In genomic region chr14:72461591-72461990, GRCm38 (mm10) we compare ENCODE assay signal across 47 mouse cellular contexts. TPM values are rescaled to one million over a fixed set of nuclear protein-coding genes. Genes with fewer than 3 reads are reported as not detected.
"Had no signal": no experiment of that assay in that cellular context is flagged by ENCODE, and none has a peak within 500 bp of the region (broad histone marks: within the 10 kb centered on the region; RNA-seq: fewer than 3 reads in every experiment).

No protein-coding gene starts in this region.

- H3K27me3 ChIP-seq: limb, embryonic 12.5 days; limb, embryonic 13.5 days; limb, embryonic 15.5 days; liver, embryonic 12.5 days; liver, embryonic 13.5 days; liver, embryonic 15.5 days; lung, embryonic 15.5 days; midbrain, embryonic 12.5 days; midbrain, embryonic 13.5 days; midbrain, embryonic 15.5 days; neural tube, embryonic 12.5 days had no signal

- H3K27ac ChIP-seq: limb, embryonic 10.5 days; limb, embryonic 12.5 days; limb, embryonic 13.5 days; limb, embryonic 15.5 days; liver, embryonic 12.5 days; liver, embryonic 13.5 days; liver, embryonic 14.5 days; liver, embryonic 15.5 days; lung, embryonic 15.5 days; macrophage; midbrain, embryonic 10.5 days; midbrain, embryonic 12.5 days; midbrain, embryonic 13.5 days; midbrain, embryonic 15.5 days; neural tube, embryonic 12.5 days had no signal

- H3K9me3 ChIP-seq: limb, embryonic 10.5 days; limb, embryonic 12.5 days; limb, embryonic 13.5 days; limb, embryonic 15.5 days; liver, embryonic 12.5 days; liver, embryonic 13.5 days; liver, embryonic 15.5 days; lung, embryonic 15.5 days; megakaryocyte, embryonic 14.5 days; midbrain, embryonic 10.5 days; midbrain, embryonic 12.5 days; midbrain, embryonic 13.5 days; midbrain, embryonic 15.5 days; neural tube, embryonic 12.5 days had no signal

- H3K4me3 ChIP-seq: limb, embryonic 10.5 days; limb, embryonic 12.5 days; limb, embryonic 13.5 days; limb, embryonic 15.5 days; liver, embryonic 12.5 days; liver, embryonic 13.5 days; liver, embryonic 15.5 days; lung, embryonic 15.5 days; megakaryocyte, embryonic 14.5 days; midbrain, embryonic 10.5 days; midbrain, embryonic 12.5 days; midbrain, embryonic 13.5 days; midbrain, embryonic 15.5 days; myocyte; neural tube, embryonic 12.5 days had no signal

- H3K36me3 ChIP-seq: limb, embryonic 10.5 days; limb, embryonic 12.5 days; limb, embryonic 13.5 days; limb, embryonic 15.5 days; liver, embryonic 12.5 days; liver, embryonic 13.5 days; liver, embryonic 15.5 days; lung, embryonic 15.5 days; midbrain, embryonic 10.5 days; midbrain, embryonic 12.5 days; midbrain, embryonic 13.5 days; midbrain, embryonic 15.5 days; neural tube, embryonic 12.5 days had no signal

- DNase-seq: left cerebral cortex, postnatal 4 days; liver; liver, embryonic 13.5 days; liver, postnatal 0 days; lung, adult 18-20 months; lung, adult 2 months; lung, embryonic 14.5 days; lung, postnatal 10 days; lung, postnatal 14 days; lung, postnatal 36 days; lung, postnatal 4 days; midbrain, embryonic 14.5 days had no signal

- H3K4me1 ChIP-seq: limb, embryonic 10.5 days; limb, embryonic 12.5 days; limb, embryonic 13.5 days; limb, embryonic 15.5 days; liver, embryonic 12.5 days; liver, embryonic 13.5 days; liver, embryonic 15.5 days; lung, embryonic 15.5 days; megakaryocyte, embryonic 14.5 days; midbrain, embryonic 10.5 days; midbrain, embryonic 12.5 days; midbrain, embryonic 13.5 days; midbrain, embryonic 15.5 days; neural tube, embryonic 12.5 days had no signal

- H3K4me2 ChIP-seq: limb, embryonic 12.5 days; limb, embryonic 13.5 days; limb, embryonic 15.5 days; liver, embryonic 11.5 days; liver, embryonic 12.5 days; liver, embryonic 13.5 days; liver, embryonic 15.5 days; lung, embryonic 14.5 days; lung, embryonic 15.5 days; midbrain, embryonic 11.5 days; midbrain, embryonic 12.5 days; midbrain, embryonic 13.5 days; midbrain, embryonic 15.5 days; neural tube, embryonic 12.5 days had no signal

- H3K9ac ChIP-seq: limb, embryonic 12.5 days; limb, embryonic 13.5 days; limb, embryonic 15.5 days; liver, embryonic 12.5 days; liver, embryonic 13.5 days; liver, embryonic 14.5 days; liver, embryonic 15.5 days; liver, postnatal 0 days; lung, embryonic 14.5 days; lung, embryonic 15.5 days; midbrain, embryonic 12.5 days; midbrain, embryonic 13.5 days; midbrain, embryonic 15.5 days; neural tube, embryonic 12.5 days had no signal

- ATAC-seq: liver, embryonic 12.5 days; liver, postnatal 0 days; lung, postnatal 0 days; midbrain, embryonic 13.5 days; midbrain, embryonic 15.5 days; midbrain, embryonic 16.5 days had no signal

RNA-seq across cellular contexts. Expression of gene Gm9195, which starts 30.0 kb away (rescaled TPM):
- total RNA-seq: left cerebral cortex, postnatal 10 days; left cerebral cortex, postnatal 14 days; left cerebral cortex, postnatal 25 days; left cerebral cortex, postnatal 36 days; left cerebral cortex, postnatal 4 days; liver, adult 2 months; megakaryocyte progenitor cell, adult 5-6 weeks; megakaryocyte, adult 5-6 weeks; megakaryocyte-erythroid progenitor cell, adult 5-6 weeks; midbrain, postnatal 0 days; monocyte, adult 5-6 weeks had no signal
- polyA plus RNA-seq: limb, embryonic 10.5 days; limb, embryonic 11.5 days; limb, embryonic 12.5 days; limb, embryonic 13.5 days; limb, embryonic 14.5 days; limb, embryonic 15.5 days; liver, adult 2 months; liver, embryonic 11.5 days; liver, embryonic 12.5 days; liver, embryonic 13.5 days; liver, embryonic 14.5 days; liver, embryonic 15.5 days; liver, embryonic 16.5 days; liver, postnatal 0 days; lung, adult 2 months; lung, embryonic 14.5 days; lung, embryonic 15.5 days; lung, embryonic 16.5 days; lung, postnatal 0 days; macrophage; midbrain, embryonic 10.5 days; midbrain, embryonic 11.5 days; midbrain, embryonic 12.5 days; midbrain, embryonic 13.5 days; midbrain, embryonic 14.5 days; midbrain, embryonic 15.5 days; midbrain, embryonic 16.5 days; midbrain, postnatal 0 days; myocyte; neural tube, embryonic 11.5 days; neural tube, embryonic 12.5 days had no signal
